Mouse (Mus musculus) kidney, postnatal 0 days (tissue): Measurements from ENCODE around the gene Pla2g7. TPM values are rescaled to one million over a fixed set of nuclear protein-coding genes. Genes with fewer than 3 reads are reported as not detected.

Source experiments
- ATAC-seq: fragments of 200-750 bp; cut with Nextera tagmentation; replicated peaks from 2 replicates; pipeline ENCODE4 v1.8.0; 2017; ENCODE audit warnings: low read depth, moderate number of reproducible peaks, moderate TSS enrichment, moderate library complexity; ENCODE audit not compliant: low FRiP score
- DNase-seq: peaks from one replicate; pipeline ENCODE4 v3.0.0-alpha.2; 2016; ENCODE audit warnings: low spot score
- H3K27ac ChIP-seq: fragments of 300-500 bp; sonication (generic); 2 replicates; pipeline ENCODE4 v1.5.1; 2014; ENCODE audit warnings: mild to moderate bottlenecking
- H3K27me3 ChIP-seq: fragments of 300-500 bp; sonication (generic); 2 replicates; pipeline ENCODE4 v1.6.1; 2014; ENCODE audit warnings: low read length, mixed read lengths; ENCODE audit not compliant: insufficient read depth
- H3K36me3 ChIP-seq: fragments of 300-500 bp; sonication (generic); 2 replicates; pipeline ENCODE4 v1.6.1; 2014; ENCODE audit warnings: low read length, mixed read lengths; ENCODE audit not compliant: insufficient read depth
- H3K4me1 ChIP-seq: fragments of 300-500 bp; sonication (generic); replicated peaks from 2 replicates; pipeline ENCODE4 v1.6.1; 2014; ENCODE audit warnings: antibody characterized with exemption, low read length, mixed read lengths; ENCODE audit not compliant: insufficient read depth
- H3K4me2 ChIP-seq: fragments of 300-500 bp; sonication (generic); 2 replicates; pipeline ENCODE4 v1.6.1; 2014; ENCODE audit warnings: mild to moderate bottlenecking, low read length, moderate library complexity, mixed read lengths
- H3K4me3 ChIP-seq: fragments of 300-500 bp; sonication (generic); replicated peaks from 2 replicates; pipeline ENCODE4 v1.5.1; 2014; ENCODE audit warnings: low read depth, low read length
- H3K9ac ChIP-seq: fragments of 300-500 bp; sonication (generic); 2 replicates; pipeline ENCODE4 v1.6.1; 2014; ENCODE audit warnings: low read depth, low read length
- H3K9me3 ChIP-seq: fragments of 300-500 bp; sonication (generic); replicated peaks from 2 replicates; pipeline ENCODE4 v1.6.1; 2016; ENCODE audit warnings: low read length, inconsistent platforms, mixed read lengths
- CTCF ChIP-seq: IDR thresholded peaks from 2 replicates; pipeline ENCODE4 v1.5.1; 2016; ENCODE audit warnings: antibody characterized with exemption, low read depth, mild to moderate bottlenecking, moderate library complexity
- WGBS: fragments of 180-500 bp; shearing (Covaris S2); extraction: QIAGEN DNeasy Blood & Tissue Kit; methylation state at CpG from one replicate; pipeline ENCODE4 v1.1.7; 2014; 5-methylcytosine and 5-hydroxymethylcytosine counted together
- polyA plus RNA-seq: library from polyadenylated mRNA; unstranded; fragments of >200 nt; fragmentation: Nextera tagmentation; extraction: Ambion mirVana; gene quantifications from 2 replicates; pipeline ENCODE4 v1.2.1, GENCODE M21; 2015

Pla2g7 gene
- polyA plus RNA-seq, 1 experiment from 2014 or later = 80.3 TPM

DNA sequence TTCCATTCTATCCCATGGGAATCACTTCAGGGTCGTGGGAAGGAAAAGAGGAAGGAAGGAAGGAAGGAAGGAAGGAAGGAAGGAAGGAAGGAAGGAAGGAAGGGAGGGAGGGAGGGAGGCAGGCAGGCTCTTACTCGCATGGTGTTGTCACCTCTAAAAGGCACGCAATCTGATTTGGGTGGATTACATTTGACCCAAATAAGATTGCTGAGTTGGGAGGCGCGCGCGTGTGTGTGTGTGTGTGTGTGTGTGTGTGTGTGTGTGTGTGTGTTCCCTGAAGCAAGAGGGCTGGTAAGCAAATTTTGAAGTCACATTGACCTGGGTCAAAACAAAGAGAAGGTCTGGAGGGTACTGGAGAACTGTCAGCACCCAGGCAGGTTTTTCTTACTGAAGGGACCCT lies 1.4 kb downstream of the Pla2g7 start:
- DNase-seq = no peak
- TF ChIP-seq CTCF = no peak
- no peaks in the 10 kb centered on the region for H3K9me3 ChIP-seq
- peaks cover 5% of the 10 kb centered on the region; the same call in 1 of the 2 replicates for H3K4me1 ChIP-seq
- no peak overlapping the region for H3K9ac ChIP-seq
- H3K4me2 ChIP-seq = peak overlapping the region; percentile 87
- H3K27ac ChIP-seq = no peak overlapping the region
- no peaks in the 10 kb centered on the region for H3K36me3 ChIP-seq
- no peak for ATAC-seq
- H3K4me3 ChIP-seq = peak overlapping the region; percentile 47; the same call in 1 of the 2 replicates
- no peaks in the 10 kb centered on the region for H3K27me3 ChIP-seq
- 49% methylated on average over 7 of the region's 7 CpGs for WGBS

DNA sequence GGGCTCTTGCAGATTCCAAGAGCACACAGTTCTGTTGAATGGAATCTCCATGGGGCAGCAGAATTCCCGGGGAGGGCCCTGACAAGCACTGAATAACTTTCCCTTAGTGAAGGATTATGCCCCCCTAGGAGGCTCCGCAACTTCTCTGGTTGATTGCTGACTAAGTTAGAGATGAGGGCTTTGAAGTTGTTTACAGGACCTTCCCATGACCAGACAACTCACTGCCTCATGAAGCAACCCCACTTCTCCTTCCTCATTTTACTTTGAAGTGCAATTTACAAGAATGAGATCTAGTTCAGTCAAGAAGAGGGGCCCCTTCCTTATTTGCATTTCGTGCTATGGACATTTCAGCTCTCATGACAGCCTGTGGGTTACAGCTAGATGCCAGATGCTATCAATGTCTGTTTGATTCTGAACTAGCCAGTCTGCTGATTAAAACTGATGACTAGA lies 5.8 kb downstream of the Pla2g7 start:
- Histone ChIP-seq H3K4me2 (no peak overlapping the region), H3K4me1 (peaks cover 5% of the 10 kb centered on the region; the same call in 1 of the 2 replicates), H3K9ac (no peak overlapping the region), H3K27me3 (no peaks in the 10 kb centered on the region), H3K36me3 (no peaks in the 10 kb centered on the region), H3K27ac (no peak overlapping the region), H3K4me3 (no peak overlapping the region), H3K9me3 (no peaks in the 10 kb centered on the region)
- DNase-seq (no peak), ATAC-seq (no peak)
- TF ChIP-seq CTCF = no peak
- WGBS = 32% methylated on average over 3 of the region's 3 CpGs

DNA sequence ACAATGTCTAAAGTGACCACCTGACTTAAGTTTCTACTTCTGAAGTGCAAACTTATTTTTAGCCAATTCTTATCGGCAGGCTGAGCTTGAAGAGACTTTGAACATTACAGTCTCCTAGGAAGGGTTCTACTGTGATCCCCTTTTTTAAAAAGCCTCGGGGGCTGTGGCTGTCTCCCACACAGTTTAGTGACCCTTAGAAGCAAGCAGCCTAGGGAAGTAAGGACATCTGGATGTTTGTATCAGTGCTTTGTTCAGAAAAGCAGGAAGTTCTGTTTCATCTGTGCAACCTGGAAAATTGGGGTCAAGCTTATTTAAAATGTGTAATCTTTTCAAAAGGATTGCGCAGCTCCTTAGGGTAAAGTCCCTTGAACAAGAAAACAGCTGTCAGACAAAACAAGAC lies 12.6 kb downstream of the Pla2g7 start:
- ATAC-seq (no peak), DNase-seq (peak; percentile 57)
- WGBS = 7% methylated on average over 3 of the region's 3 CpGs
- H3K4me2 ChIP-seq = peak overlapping the region; percentile 47
- H3K27ac ChIP-seq = peak overlapping the region; percentile 82
- peaks cover 13% of the 10 kb centered on the region; the same call in 1 of the 2 replicates for H3K4me1 ChIP-seq
- H3K4me3 ChIP-seq = no peak overlapping the region
- no peaks in the 10 kb centered on the region for H3K9me3 ChIP-seq
- H3K27me3 ChIP-seq = no peaks in the 10 kb centered on the region
- no peak for TF ChIP-seq CTCF
- no peaks in the 10 kb centered on the region for H3K36me3 ChIP-seq
- peak overlapping the region; percentile 23; the same call in 1 of the 2 replicates for H3K9ac ChIP-seq

DNA sequence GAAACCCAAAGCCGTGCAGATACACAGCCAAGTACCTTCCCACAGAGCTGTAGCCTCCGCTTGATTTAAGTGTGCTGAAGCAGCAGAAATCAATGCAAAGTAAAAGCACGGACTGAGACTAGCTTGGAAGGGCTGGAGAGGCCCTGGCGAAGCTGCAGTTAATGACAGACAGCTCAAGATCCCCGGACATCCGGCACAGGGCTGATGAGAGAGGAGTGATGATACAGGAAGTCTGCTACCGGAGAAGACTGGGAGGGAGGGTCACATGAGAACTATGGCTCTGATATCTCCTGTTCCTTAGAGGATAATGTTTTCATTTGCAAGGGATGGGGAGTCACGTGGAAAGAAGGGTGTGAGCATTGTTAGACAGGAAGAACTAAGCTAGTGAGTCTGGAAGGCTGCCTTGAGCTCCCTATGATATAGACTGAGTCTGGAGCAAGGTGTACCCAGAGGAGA lies 13.1 kb downstream of the Pla2g7 start:
- Histone ChIP-seq H3K27ac (peak overlapping the region; percentile 82), H3K4me2 (peak overlapping the region; percentile 47), H3K36me3 (no peaks in the 10 kb centered on the region), H3K4me1 (peaks cover 13% of the 10 kb centered on the region; the same call in 1 of the 2 replicates), H3K4me3 (no peak overlapping the region), H3K9me3 (no peaks in the 10 kb centered on the region), H3K9ac (peak overlapping the region; percentile 23; the same call in 1 of the 2 replicates), H3K27me3 (no peaks in the 10 kb centered on the region)
- TF ChIP-seq CTCF = no peak
- peak; percentile 91 for ATAC-seq
- peak; percentile 84 for DNase-seq
- 11% methylated on average over 8 of the region's 8 CpGs for WGBS

DNA sequence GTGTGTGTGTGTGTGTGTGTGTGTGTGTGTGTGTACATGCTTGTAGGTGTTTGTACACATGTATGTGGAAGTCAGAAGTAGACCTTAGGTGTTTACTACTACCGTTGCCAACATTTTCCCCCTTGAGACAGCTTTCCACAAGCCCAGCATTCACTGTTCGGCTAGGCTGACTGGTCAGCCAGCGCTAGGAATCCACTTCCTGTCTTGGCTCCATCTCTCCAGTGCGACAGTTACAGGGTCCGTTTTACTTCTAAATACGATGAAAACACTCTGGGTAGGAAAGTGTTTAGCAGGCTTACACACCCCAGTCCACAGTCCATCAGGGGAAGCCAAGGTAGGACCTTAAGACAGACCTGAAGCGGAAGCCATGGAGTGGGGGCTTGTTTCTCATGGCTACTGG lies 16.9 kb downstream of the Pla2g7 start:
- Histone ChIP-seq H3K27ac (no peak overlapping the region), H3K4me1 (peaks cover 13% of the 10 kb centered on the region; the same call in 1 of the 2 replicates), H3K27me3 (no peaks in the 10 kb centered on the region), H3K4me2 (no peak overlapping the region), H3K4me3 (no peak overlapping the region), H3K9ac (no peak overlapping the region), H3K36me3 (0 out of 2 replicates have a peak, but pooled peaks cover 4% of the 10 kb centered on the region), H3K9me3 (no peaks in the 10 kb centered on the region)
- DNase-seq (peak; percentile 50), ATAC-seq (no peak)
- WGBS = 45% methylated on average over 7 of the region's 7 CpGs
- TF ChIP-seq CTCF = no peak

DNA sequence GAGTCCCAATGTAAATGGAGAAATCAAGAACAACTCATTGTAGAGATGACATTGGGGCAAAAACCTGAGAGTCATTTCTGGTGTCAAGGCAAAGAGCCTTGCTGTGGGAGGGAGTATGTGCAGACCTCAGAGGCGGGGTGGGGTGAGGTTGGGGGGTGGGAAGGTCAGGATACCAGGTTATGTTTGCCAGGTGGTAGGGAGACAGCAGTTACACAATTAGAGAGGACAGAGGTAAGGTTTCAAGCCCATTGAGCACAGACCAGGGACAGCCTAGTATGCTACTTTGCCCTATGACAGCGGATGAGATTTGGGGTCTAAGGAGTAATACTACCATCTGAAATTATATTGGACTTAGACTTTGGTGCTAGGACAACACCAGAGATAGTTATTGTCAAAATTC lies 19.4 kb downstream of the Pla2g7 start:
- 85% methylated on average over 2 of the region's 2 CpGs for WGBS
- no peak for DNase-seq
- Histone ChIP-seq H3K36me3 (0 out of 2 replicates have a peak, but pooled peaks cover 4% of the 10 kb centered on the region), H3K9me3 (no peaks in the 10 kb centered on the region), H3K4me1 (no peaks in the 10 kb centered on the region), H3K4me3 (no peak overlapping the region), H3K27ac (no peak overlapping the region), H3K27me3 (no peaks in the 10 kb centered on the region), H3K9ac (no peak overlapping the region), H3K4me2 (no peak overlapping the region)
- no peak for TF ChIP-seq CTCF
- ATAC-seq = no peak

DNA sequence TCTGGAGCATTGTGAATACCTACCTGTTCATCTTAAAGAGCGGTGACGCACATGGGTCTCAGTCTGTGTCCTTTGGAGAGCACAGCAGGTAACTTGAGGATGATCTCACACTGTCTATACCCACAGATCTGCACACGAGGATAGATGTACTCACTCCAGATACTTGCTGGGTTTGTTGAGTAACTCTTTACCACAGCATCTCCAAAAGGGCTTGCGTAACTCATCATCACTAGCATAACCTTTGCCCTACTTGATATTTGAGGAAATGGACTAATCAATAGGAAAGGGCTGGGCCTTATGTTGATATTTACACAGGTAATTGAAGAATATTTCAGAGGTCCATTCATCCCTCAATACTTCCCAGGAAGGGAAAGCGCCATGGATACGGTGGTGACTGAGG lies 21.9 kb downstream of the Pla2g7 start:
- ATAC-seq = no peak
- no peaks in the 10 kb centered on the region for H3K9me3 ChIP-seq
- H3K4me1 ChIP-seq = no peaks in the 10 kb centered on the region
- no peak for TF ChIP-seq CTCF
- H3K36me3 ChIP-seq = 0 out of 2 replicates have a peak, but pooled peaks cover 4% of the 10 kb centered on the region
- WGBS = 91% methylated on average over 6 of the region's 6 CpGs
- no peak overlapping the region for H3K27ac ChIP-seq
- H3K4me3 ChIP-seq = no peak overlapping the region
- DNase-seq = no peak
- no peaks in the 10 kb centered on the region for H3K27me3 ChIP-seq
- no peak overlapping the region for H3K9ac ChIP-seq
- no peak overlapping the region for H3K4me2 ChIP-seq
